Mouse (Mus musculus): ENCODE measurements around the gene Bbc3. TPM values are rescaled to one million over a fixed set of nuclear protein-coding genes. Genes with fewer than 3 reads are reported as not detected.
"Not testable (repeated sequence)": the region's sequence is repeated elsewhere in the genome, so short reads cannot be mapped to it uniquely, and the experiment has no call there.

Bbc3 gene
- total and polyA plus RNA-seq, 3 experiments: 9.0 to 209 (median 10.2) TPM

GRCm38 (mm10) chr7:16297616-16298015 lies 10.6 kb upstream of the Bbc3 start:
- ATAC-seq (ENCODE audit: extremely low read depth, insufficient number of reproducible peaks, low FRiP score, poor library complexity, severe bottlenecking) (no peak), DNase-seq (ENCODE audit: low spot score) (no peak)
- Histone ChIP-seq H3K27me3 (ENCODE audit: insufficient read depth, low read length) (peaks cover 2% of the 10 kb centered on the region; the same call in 1 of the 2 replicates), H3K4me1 (ENCODE audit: insufficient read depth, low read depth, low read length) (peaks cover 42% of the 10 kb centered on the region), H3K36me3 (replicated peaks) (no peaks in the 10 kb centered on the region), H3K4me3 (ENCODE audit: low read depth, low read length) (no peak overlapping the region), H3K9me3 (replicated peaks) (no peaks in the 10 kb centered on the region)
- TF ChIP-seq TAL1 (conservative IDR thresholded peaks at IDR 0.05; ENCODE audit: low read depth, low read length) (no peak), GATA1 (IDR thresholded peaks at IDR 0.05; ENCODE audit: borderline replicate concordance, low read length) (no peak), CTCF (IDR thresholded peaks at IDR 0.05; ENCODE audit: low read depth, low read length) (no peak), POLR2AphosphoS5 (IDR thresholded peaks at IDR 0.05; ENCODE audit: insufficient replicate concordance, low read depth, low read length) (no peak), GATA2 (IDR thresholded peaks at IDR 0.05; ENCODE audit: borderline replicate concordance, low read depth, low read length) (no peak)

- no peaks in the 10 kb centered on the region for H3K9me3 ChIP-seq (replicated peaks)
- H3K4me1 ChIP-seq (ENCODE audit: insufficient read depth, low read depth, low read length): peaks cover 42% of the 10 kb centered on the region
- H3K36me3 ChIP-seq (replicated peaks): no peaks in the 10 kb centered on the region
- ATAC-seq (ENCODE audit: extremely low read depth, insufficient number of reproducible peaks, low FRiP score, poor library complexity, severe bottlenecking): no peak
- no peak overlapping the region for H3K4me3 ChIP-seq (ENCODE audit: low read depth, low read length)
- no peak for DNase-seq (ENCODE audit: low spot score)
- TF ChIP-seq POLR2AphosphoS5 (IDR thresholded peaks at IDR 0.05; ENCODE audit: insufficient replicate concordance, low read depth, low read length) (no peak), GATA2 (IDR thresholded peaks at IDR 0.05; ENCODE audit: borderline replicate concordance, low read depth, low read length) (no peak), CTCF (IDR thresholded peaks at IDR 0.05; ENCODE audit: low read depth, low read length) (no peak), TAL1 (conservative IDR thresholded peaks at IDR 0.05; ENCODE audit: low read depth, low read length) (no peak), GATA1 (IDR thresholded peaks at IDR 0.05; ENCODE audit: borderline replicate concordance, low read length) (no peak)
- H3K27me3 ChIP-seq (ENCODE audit: insufficient read depth, low read length): peaks cover 2% of the 10 kb centered on the region; the same call in 1 of the 2 replicates
Measured at GRCm38 (mm10) chr7:16298927-16299326, 9.3 kb upstream of the Bbc3 start.

GRCm38 (mm10) chr7:16299419-16300035 lies 8.7 kb upstream of the Bbc3 start:
- no peak for ATAC-seq (ENCODE audit: extremely low read depth, insufficient number of reproducible peaks, low FRiP score, poor library complexity, severe bottlenecking)
- DNase-seq (ENCODE audit: low spot score): no peak
- peaks cover 40% of the 10 kb centered on the region for H3K4me1 ChIP-seq (ENCODE audit: insufficient read depth, low read depth, low read length)
- no peaks in the 10 kb centered on the region for H3K9me3 ChIP-seq (replicated peaks)
- peaks cover 2% of the 10 kb centered on the region; the same call in 1 of the 2 replicates for H3K27me3 ChIP-seq (ENCODE audit: insufficient read depth, low read length)
- TF ChIP-seq TAL1 (conservative IDR thresholded peaks at IDR 0.05; ENCODE audit: low read depth, low read length): no peak
- no peak for TF ChIP-seq POLR2AphosphoS5 (IDR thresholded peaks at IDR 0.05; ENCODE audit: insufficient replicate concordance, low read depth, low read length)
- no peak for TF ChIP-seq CTCF (IDR thresholded peaks at IDR 0.05; ENCODE audit: low read depth, low read length)
- TF ChIP-seq GATA2 (IDR thresholded peaks at IDR 0.05; ENCODE audit: borderline replicate concordance, low read depth, low read length): no peak
- no peak for TF ChIP-seq GATA1 (IDR thresholded peaks at IDR 0.05; ENCODE audit: borderline replicate concordance, low read length)
- no peak overlapping the region; the same call in 1 of the 2 replicates for H3K4me3 ChIP-seq (ENCODE audit: low read depth, low read length)
- H3K36me3 ChIP-seq (replicated peaks): no peaks in the 10 kb centered on the region

- H3K4me1 ChIP-seq (ENCODE audit: insufficient read depth, low read depth, low read length): peaks cover 42% of the 10 kb centered on the region
- not testable (repeated sequence) for ATAC-seq (ENCODE audit: extremely low read depth, insufficient number of reproducible peaks, low FRiP score, poor library complexity, severe bottlenecking)
Measured at GRCm38 (mm10) chr7:16307141-16307540, 1.1 kb upstream of the Bbc3 start.

GRCm38 (mm10) chr7:16308555-16309317 lies 543 bp downstream of the Bbc3 start:
- TF ChIP-seq GATA1 (IDR thresholded peaks at IDR 0.05; ENCODE audit: borderline replicate concordance, low read length) (no peak), CTCF (IDR thresholded peaks at IDR 0.05; ENCODE audit: low read depth, low read length) (no peak), TAL1 (conservative IDR thresholded peaks at IDR 0.05; ENCODE audit: low read depth, low read length) (no peak), GATA2 (IDR thresholded peaks at IDR 0.05; ENCODE audit: borderline replicate concordance, low read depth, low read length) (no peak), POLR2AphosphoS5 (IDR thresholded peaks at IDR 0.05; ENCODE audit: insufficient replicate concordance, low read depth, low read length) (no peak)
- Histone ChIP-seq H3K4me3 (ENCODE audit: low read depth, low read length) (peak overlapping the region; percentile 93), H3K36me3 (replicated peaks) (peaks cover 7% of the 10 kb centered on the region), H3K27me3 (ENCODE audit: insufficient read depth, low read length) (no peaks in the 10 kb centered on the region), H3K9me3 (replicated peaks) (no peaks in the 10 kb centered on the region), H3K4me1 (ENCODE audit: insufficient read depth, low read depth, low read length) (peaks cover 56% of the 10 kb centered on the region)
- DNase-seq (ENCODE audit: low spot score) (peak; percentile 31), ATAC-seq (ENCODE audit: extremely low read depth, insufficient number of reproducible peaks, low FRiP score, poor library complexity, severe bottlenecking) (no peak)

More at GRCm38 (mm10) chr7:16307141-16307540, 1.1 kb upstream of the Bbc3 start:
- H3K36me3 ChIP-seq (replicated peaks); H3K4me3 ChIP-seq (ENCODE audit: low read depth, low read length); H3K27me3 ChIP-seq (ENCODE audit: insufficient read depth, low read length); DNase-seq (ENCODE audit: low spot score); H3K9me3 ChIP-seq (replicated peaks): not testable (repeated sequence)

- Histone ChIP-seq H3K4me3 (ENCODE audit: low read depth, low read length) (peak overlapping the region; percentile 93), H3K36me3 (replicated peaks) (peaks cover 12% of the 10 kb centered on the region), H3K4me1 (ENCODE audit: insufficient read depth, low read depth, low read length) (peaks cover 62% of the 10 kb centered on the region), H3K27me3 (ENCODE audit: insufficient read depth, low read length) (no peaks in the 10 kb centered on the region), H3K9me3 (replicated peaks) (no peaks in the 10 kb centered on the region)
- ATAC-seq (ENCODE audit: extremely low read depth, insufficient number of reproducible peaks, low FRiP score, poor library complexity, severe bottlenecking) (0 out of 2 replicates have a peak, but pooled peaks have one; percentile 17), DNase-seq (ENCODE audit: low spot score) (peak; percentile 76)
- TF ChIP-seq TAL1 (conservative IDR thresholded peaks at IDR 0.05; ENCODE audit: low read depth, low read length) (no peak), CTCF (IDR thresholded peaks at IDR 0.05; ENCODE audit: low read depth, low read length) (no peak), POLR2AphosphoS5 (IDR thresholded peaks at IDR 0.05; ENCODE audit: insufficient replicate concordance, low read depth, low read length) (no peak), GATA1 (IDR thresholded peaks at IDR 0.05; ENCODE audit: borderline replicate concordance, low read length) (no peak), GATA2 (IDR thresholded peaks at IDR 0.05; ENCODE audit: borderline replicate concordance, low read depth, low read length) (no peak)
Measured at GRCm38 (mm10) chr7:16309318-16310019, 1.3 kb downstream of the Bbc3 start.

All from G1E (cell line).